Mouse (Mus musculus) c-Kit-positive CD71-negative TER-119-negative erythroid progenitor cells, embryonic 14.5 days (primary cell): ENCODE data around the gene Aldh16a1.
A peak's percentile ranks its signal among the peaks of the same experiment; 100 is the strongest.
"Not testable (repeated sequence)": the region's sequence is repeated elsewhere in the genome, so short reads cannot be mapped to it uniquely, and the experiment has no call there.

Experiments
- DNase-seq: peaks from one replicate; pipeline ENCODE4 v3.0.0-alpha.2; 2013; ENCODE audit warnings: low read depth

Gene Aldh16a1

GRCm38 (mm10) chr7:45117566-45117965, 36.8 kb downstream of the Aldh16a1 start:
- no peak for DNase-seq

GRCm38 (mm10) chr7:45113476-45113875, 40.9 kb downstream of the Aldh16a1 start:
- DNase-seq, result no peak

DNA sequence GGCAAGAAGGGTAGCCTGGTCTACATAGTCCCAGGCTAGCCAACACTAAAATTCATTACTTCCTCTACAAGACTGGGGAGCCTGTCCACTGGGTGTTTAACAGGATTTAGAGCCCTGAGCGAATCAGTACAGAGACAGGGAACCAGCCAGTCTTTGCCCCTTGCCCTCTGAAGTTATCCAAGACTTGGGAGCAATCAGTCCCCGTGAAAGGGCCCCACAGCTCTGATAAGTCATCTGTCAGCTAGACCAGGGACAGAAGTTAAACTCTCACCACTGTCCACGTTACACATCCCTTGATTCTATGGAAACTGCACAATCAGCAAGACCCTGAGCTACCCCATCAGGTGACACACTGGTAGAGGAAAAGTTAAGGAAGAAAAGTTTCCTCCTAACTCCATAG, 41.9 kb downstream of the Aldh16a1 start:
- no peak for DNase-seq

GRCm38 (mm10) chr7:45111940-45112339, 42.4 kb downstream of the Aldh16a1 start:
- DNase-seq, result no peak

DNA sequence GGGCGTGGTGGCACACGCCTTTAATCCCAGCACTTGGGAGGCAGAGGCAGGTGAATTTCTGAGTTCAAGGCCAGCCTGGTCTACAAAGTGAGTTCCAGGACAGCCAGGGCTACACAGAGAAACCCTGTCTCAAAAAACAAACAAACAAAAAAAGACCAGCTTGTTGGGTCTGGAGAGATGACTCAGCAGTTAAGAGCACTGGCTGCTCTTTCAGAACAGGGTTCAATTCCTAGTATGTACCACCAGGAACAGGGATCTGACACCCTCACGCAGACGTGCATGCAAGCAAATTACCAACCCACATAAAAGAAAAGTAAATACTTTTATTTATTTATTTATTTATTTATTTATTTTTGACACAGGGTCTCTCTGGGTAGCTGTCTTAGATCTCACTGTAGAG, 44.3 kb downstream of the Aldh16a1 start:
- DNase-seq, result not testable (repeated sequence)

- DNase-seq, result no peak
Observed at GRCm38 (mm10) chr7:45107052-45107645, 47.2 kb downstream of the Aldh16a1 start.

DNA sequence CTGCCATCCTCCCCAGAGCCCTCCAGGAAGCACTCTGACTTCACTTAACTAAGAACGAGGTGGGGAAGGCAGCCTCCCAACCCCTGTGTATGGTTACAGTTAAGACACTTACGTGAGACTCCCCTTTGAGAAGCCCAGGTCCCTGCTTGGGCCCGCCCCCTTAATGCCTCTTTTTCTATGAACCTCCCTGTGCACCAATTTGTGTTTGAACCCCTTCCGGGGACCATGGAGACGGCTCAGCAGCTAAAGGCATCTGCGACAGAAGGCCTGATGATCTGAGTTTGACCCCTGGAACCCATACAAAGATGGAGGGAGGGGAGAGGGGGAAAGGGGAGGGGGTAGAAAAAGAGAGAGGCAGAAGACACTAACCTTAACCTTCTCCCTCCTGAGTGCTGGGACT, 47.9 kb downstream of the Aldh16a1 start:
- DNase-seq, result no peak

DNA sequence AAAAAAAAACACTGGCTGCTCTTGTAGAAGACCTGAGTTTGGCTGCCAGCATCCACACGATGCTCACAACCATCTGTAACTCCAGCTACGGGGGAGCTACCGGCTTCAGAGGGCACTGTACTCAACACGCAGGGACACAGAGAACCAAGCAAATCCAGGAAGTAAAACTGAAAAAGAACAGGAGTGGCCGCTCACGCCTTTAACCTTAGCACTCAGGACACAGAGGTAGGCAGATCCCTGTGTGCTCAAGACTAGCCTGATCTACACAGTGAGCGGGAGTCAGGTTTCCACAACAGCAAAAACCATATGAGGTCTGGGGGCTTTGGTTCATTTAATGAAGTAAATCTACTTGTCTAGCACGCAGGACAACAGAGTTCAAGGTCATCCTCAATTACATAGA, 48.9 kb downstream of the Aldh16a1 start:
- DNase-seq, result no peak

DNA sequence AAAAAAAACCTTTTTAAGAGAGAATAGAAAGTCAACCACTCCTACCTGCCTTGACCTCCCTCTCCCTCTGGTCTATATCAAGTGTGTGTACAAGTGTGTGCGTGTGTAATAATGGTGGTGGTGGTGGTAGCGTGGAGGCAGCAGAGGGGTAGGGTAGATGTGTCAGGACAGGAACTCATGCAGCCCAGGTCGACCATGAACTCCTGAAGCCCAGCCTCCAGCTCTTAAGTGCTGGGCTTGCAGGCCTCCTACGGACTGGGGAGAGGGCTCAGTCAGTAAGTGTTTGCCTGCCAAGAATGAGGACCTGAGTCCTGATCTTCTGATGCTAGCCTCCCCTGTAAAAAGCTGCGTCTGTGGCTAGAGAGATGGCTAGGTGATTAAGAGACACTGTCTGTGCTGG, 49.4 kb downstream of the Aldh16a1 start:
- no peak for DNase-seq

DNA sequence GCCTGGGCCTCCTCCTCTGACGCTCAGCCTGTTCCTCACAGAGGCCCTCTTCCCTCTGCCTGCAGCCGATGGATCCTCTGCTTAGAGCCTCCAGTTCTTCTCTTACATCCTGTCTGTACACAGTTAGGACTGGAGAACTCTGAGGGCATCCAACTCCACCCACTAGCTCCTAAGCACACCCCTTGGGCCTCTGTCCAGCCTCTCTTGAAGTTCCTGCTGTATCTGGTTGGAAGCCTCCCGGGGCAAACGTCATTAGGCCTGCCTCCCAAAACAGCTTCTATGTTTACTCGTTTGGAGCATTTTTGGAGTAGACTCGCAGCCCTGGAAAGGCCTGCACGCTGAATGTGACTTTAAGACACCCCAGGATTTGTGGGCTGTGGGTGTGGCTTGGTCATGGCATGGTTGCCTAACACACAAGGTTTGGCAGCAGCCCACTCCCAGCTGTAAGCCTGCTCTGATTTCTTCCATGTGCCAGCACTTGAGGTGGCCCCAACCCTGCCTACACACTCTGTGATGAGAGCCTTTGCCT, 50.7 kb downstream of the Aldh16a1 start, which contains the start of gene Fcgrt:
Gene Fcgrt (minus strand): TSS at position 200 of the 529 bp plus-strand sequence.
- DNase-seq, result no peak

- no peak for DNase-seq
Observed at GRCm38 (mm10) chr7:45102940-45103585, 51.3 kb downstream of the Aldh16a1 start.

- no peak for DNase-seq
Observed at GRCm38 (mm10) chr7:45102441-45102840, 51.9 kb downstream of the Aldh16a1 start.

- no peak for DNase-seq
Observed at GRCm38 (mm10) chr7:45100046-45100445, 54.3 kb downstream of the Aldh16a1 start.

GRCm38 (mm10) chr7:45098541-45099240, 55.7 kb downstream of the Aldh16a1 start:
- DNase-seq, result no peak

DNA sequence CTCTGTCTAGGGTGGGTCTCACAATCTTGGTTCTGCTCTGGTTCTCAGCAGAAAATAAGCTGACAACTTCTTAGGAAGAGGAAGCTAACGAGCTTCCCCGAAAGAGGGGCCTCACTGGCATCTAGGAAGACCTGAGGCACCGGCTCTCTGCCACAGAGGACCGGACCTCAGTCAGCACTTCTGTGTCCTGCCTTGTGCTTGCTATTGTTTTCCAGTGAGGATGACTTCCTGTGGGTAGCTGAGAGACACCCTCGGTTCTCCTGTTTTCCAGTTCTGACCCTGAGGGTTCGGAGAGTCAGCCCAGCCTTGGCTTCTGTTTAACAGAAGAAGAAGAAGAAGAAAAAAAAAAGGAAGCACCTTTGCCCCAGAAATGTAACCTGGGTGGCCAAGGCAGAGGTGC, 56.9 kb downstream of the Aldh16a1 start:
- DNase-seq, result no peak

- not testable (repeated sequence) for DNase-seq
Observed at GRCm38 (mm10) chr7:45095965-45096364, 58.4 kb downstream of the Aldh16a1 start.

DNA sequence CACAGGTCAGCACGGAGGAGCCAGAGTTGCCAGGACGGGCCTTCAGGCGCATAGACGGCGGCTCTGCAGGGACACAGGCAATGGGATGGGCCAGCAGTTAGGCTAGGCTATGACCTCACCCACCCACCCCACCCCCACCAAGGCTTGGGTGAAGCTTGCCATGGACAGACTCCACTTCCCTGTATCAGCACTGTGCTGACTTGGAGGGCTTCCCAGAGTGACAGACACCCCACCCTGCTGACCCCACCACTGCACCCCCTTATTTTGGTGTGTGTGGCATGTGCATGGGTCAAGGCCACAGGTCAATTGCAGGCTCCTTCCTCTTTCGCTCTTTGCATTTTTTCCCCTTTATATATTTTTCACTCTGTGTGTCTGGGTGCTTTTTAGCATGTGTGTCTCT, 59.0 kb downstream of the Aldh16a1 start:
- DNase-seq, result no peak

DNA sequence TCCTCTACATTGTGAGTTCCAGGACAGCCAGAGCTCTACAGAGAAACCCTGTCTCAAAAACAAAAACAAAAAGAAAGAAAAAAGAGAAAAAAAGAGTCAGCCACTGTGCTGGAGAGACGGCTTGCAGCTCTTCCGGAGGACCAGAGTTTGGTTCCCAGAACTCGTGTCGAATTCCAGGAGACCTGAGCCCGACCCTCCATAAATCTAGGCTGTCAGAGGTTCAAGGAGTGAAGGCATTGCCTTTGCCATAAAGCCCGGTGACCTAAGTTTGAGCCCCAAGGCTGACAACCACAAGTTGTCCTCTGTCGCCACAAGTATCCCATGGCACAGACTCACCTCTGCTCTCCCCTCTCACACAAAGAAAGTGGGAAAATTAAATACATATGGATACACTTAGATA, 60.3 kb downstream of the Aldh16a1 start:
- DNase-seq, result no peak

- no peak for DNase-seq
Observed at GRCm38 (mm10) chr7:45093516-45093905, 60.9 kb downstream of the Aldh16a1 start.

GRCm38 (mm10) chr7:45092828-45093515, 61.4 kb downstream of the Aldh16a1 start:
- DNase-seq, result no peak

- DNase-seq, result peak; percentile 62
Observed at GRCm38 (mm10) chr7:45092048-45092447, 62.3 kb downstream of the Aldh16a1 start, which contains the start of gene Rcn3. Gene Rcn3 (minus strand): TSS chr7:45092221.
